Mouse (Mus musculus): Measurements from ENCODE around the gene Miga1.
A peak's percentile ranks its signal among the peaks of the same experiment; 100 is the strongest.

Miga1 gene

GRCm38 (mm10) chr3:152288740-152289139 lies 51.5 kb downstream of the Miga1 start:
- DNase-seq (ENCODE audit: inconsistent age in 2 of 2, low spot score in 1 of 2): peak; percentile 42 to 83

GRCm38 (mm10) chr3:152288276-152288675 lies 51.9 kb downstream of the Miga1 start:
- DNase-seq (ENCODE audit: inconsistent age in 2 of 2, low spot score in 1 of 2): no peak

GRCm38 (mm10) chr3:152287810-152288209 lies 52.4 kb downstream of the Miga1 start:
- no peak for DNase-seq (ENCODE audit: inconsistent age in 2 of 2, low spot score in 1 of 2)

GRCm38 (mm10) chr3:152284759-152285158 lies 55.4 kb downstream of the Miga1 start:
- DNase-seq (ENCODE audit: inconsistent age in 2 of 2, low spot score in 1 of 2): no peak

GRCm38 (mm10) chr3:152284306-152284705 lies 55.9 kb downstream of the Miga1 start:
- no peak for DNase-seq (ENCODE audit: inconsistent age in 2 of 2, low spot score in 1 of 2)

GRCm38 (mm10) chr3:152282126-152282525 lies 58.1 kb downstream of the Miga1 start:
- DNase-seq (ENCODE audit: inconsistent age in 2 of 2, low spot score in 1 of 2): no peak

- no peak for DNase-seq (ENCODE audit: inconsistent age in 2 of 2, low spot score in 1 of 2)
Observed at GRCm38 (mm10) chr3:152278431-152278830, 61.8 kb downstream of the Miga1 start.

GRCm38 (mm10) chr3:152277912-152278311 lies 62.3 kb downstream of the Miga1 start:
- DNase-seq (ENCODE audit: inconsistent age in 2 of 2, low spot score in 1 of 2): no peak

GRCm38 (mm10) chr3:152276935-152277334 lies 63.3 kb downstream of the Miga1 start:
- DNase-seq (ENCODE audit: inconsistent age in 2 of 2, low spot score in 1 of 2): no peak

GRCm38 (mm10) chr3:152275008-152275407 lies 65.2 kb downstream of the Miga1 start:
- DNase-seq (ENCODE audit: inconsistent age in 2 of 2, low spot score in 1 of 2): no peak

GRCm38 (mm10) chr3:152272974-152273685 lies 67.1 kb downstream of the Miga1 start:
- no peak for DNase-seq (ENCODE audit: inconsistent age in 2 of 2, low spot score in 1 of 2)

- DNase-seq (ENCODE audit: inconsistent age in 2 of 2, low spot score in 1 of 2): no peak
Observed at GRCm38 (mm10) chr3:152271876-152272275, 68.3 kb downstream of the Miga1 start.

GRCm38 (mm10) chr3:152271071-152271710 lies 69.0 kb downstream of the Miga1 start:
- no peak for DNase-seq (ENCODE audit: inconsistent age in 2 of 2, low spot score in 1 of 2)

GRCm38 (mm10) chr3:152268099-152268498 lies 72.1 kb downstream of the Miga1 start:
- DNase-seq (ENCODE audit: inconsistent age in 2 of 2, low spot score in 1 of 2): no peak

GRCm38 (mm10) chr3:152266036-152266421 lies 74.2 kb downstream of the Miga1 start, which contains the start of gene Nexn:
Gene Nexn (minus strand): TSS chr3:152266350.
- no peak for DNase-seq (ENCODE audit: inconsistent age in 2 of 2, low spot score in 1 of 2)

- peak; percentile 68 to 88 for DNase-seq (ENCODE audit: inconsistent age in 2 of 2, low spot score in 1 of 2)
Observed at GRCm38 (mm10) chr3:152265351-152266035, 74.7 kb downstream of the Miga1 start.

GRCm38 (mm10) chr3:152264830-152265229 lies 75.4 kb downstream of the Miga1 start:
- DNase-seq (ENCODE audit: inconsistent age in 2 of 2, low spot score in 1 of 2): no peak

- no peak for DNase-seq (ENCODE audit: inconsistent age in 2 of 2, low spot score in 1 of 2)
Observed at GRCm38 (mm10) chr3:152264374-152264773, 75.8 kb downstream of the Miga1 start.

GRCm38 (mm10) chr3:152261948-152262347 lies 78.3 kb downstream of the Miga1 start:
- DNase-seq (ENCODE audit: inconsistent age in 2 of 2, low spot score in 1 of 2): no peak

GRCm38 (mm10) chr3:152261436-152261835 lies 78.8 kb downstream of the Miga1 start:
- no peak for DNase-seq (ENCODE audit: inconsistent age in 2 of 2, low spot score in 1 of 2)

- no peak for DNase-seq (ENCODE audit: inconsistent age in 2 of 2, low spot score in 1 of 2)
Observed at GRCm38 (mm10) chr3:152260362-152260761, 79.8 kb downstream of the Miga1 start.

GRCm38 (mm10) chr3:152259409-152259808 lies 80.8 kb downstream of the Miga1 start:
- DNase-seq (ENCODE audit: inconsistent age in 2 of 2, low spot score in 1 of 2): peak; percentile 75 to 94
